Mouse (Mus musculus): Measurements from ENCODE around the gene Cops7a. TPM values are rescaled to one million over a fixed set of nuclear protein-coding genes. Genes with fewer than 3 reads are reported as not detected.
A peak's percentile ranks its signal among the peaks of the same experiment; 100 is the strongest.

The Cops7a gene
- 100 to 1,000 TPM; 129 to 152 (median 145) TPM for total RNA-seq (2022)

GRCm38 (mm10) chr6:124965088-124965719 lies at the start of gene Cops7a:
Gene Cops7a, minus strand, starts transcription at chr6:124965538.
- peak; percentile 90 to 93 for DNase-seq (ENCODE audit: low spot score in 2 of 2)

- DNase-seq (ENCODE audit: low spot score in 2 of 2): peak; percentile 51 to 52
Observed at GRCm38 (mm10) chr6:125009181-125010073, 44.1 kb upstream of the Cops7a start.

DNA sequence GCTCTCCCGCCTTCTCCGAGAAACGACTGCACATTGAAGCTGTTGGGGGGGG lies 43.6 kb upstream of the Cops7a start, which contains the start of gene Zfp384:
Gene Zfp384 (plus strand): TSS at position 17 of the 52 bp plus-strand sequence.
- no peak for DNase-seq (ENCODE audit: low spot score in 2 of 2)

GRCm38 (mm10) chr6:125008586-125009128 lies 43.3 kb upstream of the Cops7a start:
- peak; percentile 99 for DNase-seq (ENCODE audit: low spot score in 2 of 2)

DNA sequence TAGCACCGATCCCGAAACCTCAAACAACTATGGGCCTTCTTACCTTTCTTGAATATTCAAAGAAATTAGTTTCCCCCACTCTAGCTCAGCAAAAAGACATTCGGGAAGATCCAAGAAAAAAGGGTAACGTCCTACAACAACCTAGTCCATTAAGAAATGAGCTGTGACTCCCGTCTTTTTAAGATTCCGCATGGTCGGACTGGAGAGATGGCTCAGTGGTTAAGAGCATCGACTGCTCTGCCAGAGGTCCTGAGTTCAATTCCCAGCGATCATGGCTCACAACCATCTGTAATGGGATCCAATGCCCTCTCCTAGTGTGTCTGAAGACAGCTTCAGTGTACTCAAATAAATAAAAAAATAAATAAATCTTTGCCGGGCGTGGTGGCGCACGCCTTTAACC lies 42.7 kb upstream of the Cops7a start:
- DNase-seq (ENCODE audit: low spot score in 2 of 2): no peak

DNA sequence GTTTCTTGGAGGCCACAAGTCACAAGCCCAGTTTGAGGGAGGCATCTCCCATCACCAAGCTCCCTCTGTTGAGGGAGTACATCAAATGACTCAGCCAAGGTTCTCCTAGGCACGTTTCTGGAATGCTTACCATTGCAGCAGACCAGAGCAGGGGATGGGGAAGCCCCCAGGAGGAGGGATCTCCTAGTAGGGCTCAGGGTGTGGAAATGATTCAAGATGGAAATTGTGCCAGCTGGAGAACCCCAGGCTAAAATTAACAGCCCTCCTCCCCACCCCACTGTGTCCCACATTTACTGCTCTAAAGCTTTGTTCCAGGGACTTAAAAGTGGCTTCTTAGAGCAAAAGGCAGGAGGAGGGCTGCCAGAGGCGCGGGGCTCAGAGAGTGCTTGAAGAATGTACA lies 39.7 kb upstream of the Cops7a start:
- DNase-seq (ENCODE audit: low spot score in 2 of 2): no peak

DNA sequence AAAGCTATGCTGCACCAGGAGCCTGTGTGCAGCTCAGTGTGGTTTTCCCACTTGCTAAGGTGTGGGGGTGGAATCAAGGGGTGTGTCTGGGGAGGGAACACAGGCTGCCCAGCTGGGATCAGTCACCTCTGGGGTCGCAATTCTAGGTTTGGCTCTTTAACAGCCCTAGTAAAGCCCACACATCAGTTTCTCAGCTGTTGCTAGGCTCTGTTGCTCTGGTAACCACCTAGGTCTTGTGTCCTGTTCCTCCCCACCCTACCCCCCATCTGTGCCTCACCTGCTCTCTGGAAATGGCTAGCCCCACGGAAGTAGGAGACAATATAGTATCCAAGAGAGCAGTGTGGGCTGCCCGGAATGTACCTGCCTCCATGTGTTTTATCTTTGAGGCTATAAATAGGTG lies 38.4 kb upstream of the Cops7a start:
- no peak for DNase-seq (ENCODE audit: low spot score in 2 of 2)

- DNase-seq (ENCODE audit: low spot score in 2 of 2): no peak
Observed at GRCm38 (mm10) chr6:124999546-124999945, 34.2 kb upstream of the Cops7a start.

DNA sequence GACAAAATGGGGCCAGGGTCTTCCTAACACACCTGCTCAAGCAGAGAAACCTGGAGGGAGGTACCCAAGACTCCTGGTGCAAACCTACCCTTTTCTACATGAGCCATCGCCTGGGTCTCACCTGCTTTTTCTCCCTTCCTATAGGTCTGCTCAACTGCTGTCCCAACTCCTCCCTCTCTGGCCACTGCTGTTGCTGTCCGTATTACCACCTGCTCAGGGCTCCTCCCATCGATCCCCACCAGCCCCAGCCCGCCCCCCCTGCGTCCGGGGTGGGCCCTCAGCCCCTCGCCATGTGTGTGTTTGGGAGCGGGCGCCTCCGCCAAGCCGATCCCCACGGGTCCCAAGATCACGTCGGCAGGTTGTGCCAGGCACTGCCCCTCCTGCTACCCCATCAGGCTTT lies 33.8 kb upstream of the Cops7a start:
- DNase-seq (ENCODE audit: low spot score in 2 of 2): no peak

GRCm38 (mm10) chr6:124998066-124998465 lies 32.7 kb upstream of the Cops7a start:
- peak in 1 of 2 experiments; percentile 59 for DNase-seq (ENCODE audit: low spot score in 2 of 2)

GRCm38 (mm10) chr6:124996551-124997501 lies 31.5 kb upstream of the Cops7a start, which contains the start of gene Pianp:
Gene Pianp, plus strand, starts transcription at chr6:124996694.
- DNase-seq (ENCODE audit: low spot score in 2 of 2): peak; percentile 70 to 74

DNA sequence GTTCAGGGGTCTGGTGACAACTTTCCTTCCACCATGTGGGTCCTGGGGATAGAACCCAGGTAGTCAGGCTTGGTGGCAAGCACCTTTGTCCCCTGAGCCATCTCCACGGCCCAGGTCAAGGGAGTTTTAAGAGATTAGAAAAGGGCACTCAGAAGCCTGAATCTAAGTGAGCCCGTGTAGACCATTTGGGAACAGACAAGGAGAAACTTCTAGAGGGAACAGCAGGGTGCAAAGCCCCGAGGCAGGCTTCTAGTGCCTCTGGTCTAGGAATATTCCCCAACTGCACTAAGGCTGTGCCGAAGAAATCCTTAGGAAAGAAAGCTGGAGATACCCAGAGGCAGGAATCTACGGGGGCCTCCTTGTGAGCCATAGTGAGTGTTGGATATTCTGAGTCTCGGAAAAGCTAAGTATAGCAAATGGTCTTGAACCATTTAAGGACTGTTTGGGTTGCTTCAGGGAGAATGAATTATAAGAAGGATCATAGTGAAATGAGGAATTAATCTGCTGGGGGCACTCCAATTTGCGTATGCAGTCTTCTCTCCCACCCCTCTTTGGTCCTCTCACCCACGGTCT lies 30.6 kb upstream of the Cops7a start:
- peak in 1 of 2 experiments; percentile 3 for DNase-seq (ENCODE audit: low spot score in 2 of 2)

DNA sequence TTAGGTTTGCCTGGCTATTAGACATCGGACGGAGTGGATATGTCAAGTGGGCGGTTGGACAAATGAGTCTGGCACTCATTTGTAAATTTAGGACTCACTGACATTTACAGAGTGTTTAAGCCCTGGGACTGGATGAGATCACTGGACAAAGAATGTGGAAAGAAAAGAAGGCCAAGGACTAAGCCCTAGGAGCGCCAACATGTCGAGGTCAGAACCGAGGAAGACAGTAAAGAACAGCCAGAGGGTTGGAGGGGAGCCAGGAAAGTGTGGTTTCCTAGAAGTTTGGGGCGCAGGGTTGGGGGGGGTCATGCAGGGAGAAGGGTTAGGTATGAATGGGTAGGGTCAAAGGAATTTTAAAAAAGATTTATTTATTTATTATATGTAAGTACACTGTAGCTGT lies 29.9 kb upstream of the Cops7a start:
- peak in 1 of 2 experiments; percentile 2 for DNase-seq (ENCODE audit: low spot score in 2 of 2)

GRCm38 (mm10) chr6:124993876-124994275 lies 28.5 kb upstream of the Cops7a start:
- peak in 1 of 2 experiments; percentile 15 for DNase-seq (ENCODE audit: low spot score in 2 of 2)

DNA sequence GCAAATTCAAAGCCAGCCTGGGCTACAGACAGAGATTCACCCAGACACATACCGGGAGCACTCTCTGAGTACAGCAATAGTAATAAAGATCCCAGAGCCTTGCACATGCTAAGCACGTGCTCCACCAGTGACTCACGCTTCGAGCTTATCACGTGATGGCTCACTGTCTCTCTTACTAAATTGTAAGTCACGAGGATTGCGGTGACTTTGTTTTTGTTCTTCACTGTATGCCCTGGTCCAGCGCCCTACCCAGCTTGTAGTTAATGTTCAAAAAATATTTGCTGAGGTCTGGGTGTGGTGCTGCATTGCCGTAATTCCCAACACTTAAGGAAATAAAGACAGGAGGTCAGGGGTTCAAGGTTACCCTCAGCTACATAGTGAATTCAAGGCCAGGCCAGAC lies 28.0 kb upstream of the Cops7a start:
- no peak for DNase-seq (ENCODE audit: low spot score in 2 of 2)

- no peak for DNase-seq (ENCODE audit: low spot score in 2 of 2)
Observed at GRCm38 (mm10) chr6:124992241-124992640, 26.9 kb upstream of the Cops7a start.

DNA sequence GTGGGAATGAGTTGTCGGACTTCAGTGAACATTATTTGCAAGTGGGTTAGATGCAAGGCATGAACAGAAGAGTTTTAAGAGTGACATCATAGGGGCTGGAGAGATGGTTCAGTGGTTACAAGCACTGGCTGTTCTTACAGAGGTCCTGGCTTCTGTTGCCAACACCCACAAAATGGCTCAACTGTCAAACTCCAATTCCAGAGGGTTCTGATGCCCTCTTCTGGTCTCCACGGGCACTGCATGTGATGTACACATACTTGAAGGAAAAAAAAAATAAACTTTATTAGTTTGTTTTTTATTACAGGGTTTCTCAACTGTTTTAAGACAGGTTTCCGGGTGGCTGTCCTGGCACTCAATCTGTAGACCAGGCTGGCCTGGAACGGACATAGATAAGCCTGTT lies 2.4 kb upstream of the Cops7a start:
- DNase-seq (ENCODE audit: low spot score in 2 of 2): peak in 1 of 2 experiments; percentile 26

DNA sequence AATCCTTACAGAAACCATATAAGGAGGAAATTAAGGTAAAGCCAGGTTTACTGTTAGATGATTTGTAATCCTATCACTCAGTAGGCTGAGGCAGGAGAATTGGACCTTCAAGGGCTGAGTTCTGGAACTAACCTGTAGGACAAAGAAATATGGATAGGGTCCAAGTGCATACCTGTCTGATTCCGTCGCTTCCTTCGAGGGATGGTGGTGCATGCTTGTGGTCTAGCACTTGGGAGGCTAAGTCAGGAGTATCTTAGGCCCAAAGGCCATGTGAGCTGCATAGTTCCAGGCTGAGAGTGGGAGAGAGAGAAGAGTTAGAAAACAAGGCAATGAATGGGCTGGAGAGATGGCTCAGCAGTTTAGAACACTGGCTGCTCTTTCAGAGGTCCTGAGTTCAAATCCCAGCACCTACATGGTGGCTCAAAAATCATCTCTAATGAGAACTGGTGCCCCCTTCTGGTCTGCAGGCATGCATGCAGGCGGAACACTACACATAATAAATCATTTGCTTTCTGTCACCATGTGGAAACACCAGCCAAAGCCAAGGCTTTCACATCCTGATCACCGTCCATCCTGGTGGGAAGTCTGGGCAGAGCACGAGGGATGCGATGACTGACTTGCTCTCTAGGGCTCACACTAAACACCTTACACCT lies 1.3 kb upstream of the Cops7a start:
- no peak for DNase-seq (ENCODE audit: low spot score in 2 of 2)

- DNase-seq (ENCODE audit: low spot score in 2 of 2): no peak
Observed at GRCm38 (mm10) chr6:124965747-124966146, 409 bp upstream of the Cops7a start.

DNA sequence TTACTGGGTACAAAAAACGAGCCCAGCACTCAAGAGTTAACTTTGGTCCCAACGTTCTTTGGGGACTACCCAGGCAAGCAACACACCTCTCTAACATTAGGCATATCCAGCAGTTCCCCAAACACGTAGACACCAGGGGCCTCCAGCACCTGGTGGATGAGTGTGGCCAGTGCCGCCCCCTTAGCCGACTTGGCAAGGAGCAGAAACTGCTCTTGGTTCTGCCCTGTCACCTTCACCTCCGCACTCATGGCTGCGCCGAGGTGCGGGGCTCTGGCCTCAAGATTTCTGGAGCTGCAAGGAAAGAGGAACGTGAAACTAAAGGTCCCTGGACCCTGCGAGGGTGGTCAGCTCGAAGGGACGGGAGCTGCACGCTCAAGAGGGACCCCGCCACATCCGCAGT lies 700 bp downstream of the Cops7a start:
- DNase-seq (ENCODE audit: low spot score in 2 of 2): no peak

GRCm38 (mm10) chr6:124961021-124961420 lies 4.3 kb downstream of the Cops7a start:
- DNase-seq (ENCODE audit: low spot score in 2 of 2): no peak
